In the genomic region with DNA sequence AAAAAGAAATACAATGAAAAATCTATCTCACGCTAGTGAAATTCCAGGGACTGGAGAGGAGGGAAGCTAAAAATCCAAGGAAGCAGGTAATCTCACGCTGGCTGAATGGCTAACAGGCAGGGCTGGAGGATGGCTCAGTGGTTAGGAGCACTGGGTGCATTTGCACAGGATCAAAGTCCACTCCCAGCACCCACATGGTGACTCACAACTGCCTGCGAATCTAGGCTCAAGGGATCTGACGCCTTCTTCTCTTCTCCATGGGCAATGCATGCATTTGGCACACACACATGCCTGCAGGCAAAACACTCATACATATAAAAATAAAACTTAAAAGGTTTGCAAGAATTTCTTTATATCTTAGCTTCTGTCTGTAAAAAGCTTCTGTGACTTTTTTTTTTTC, we compare ENCODE assay signal across 16 mouse cellular contexts. TPM values are rescaled to one million over a fixed set of nuclear protein-coding genes. Genes with fewer than 3 reads are reported as not detected.
"Had no signal": no experiment of that assay in that cellular context is flagged by ENCODE, and none has a peak within 500 bp of the region (broad histone marks: within the 10 kb centered on the region; RNA-seq: fewer than 3 reads in every experiment).

No protein-coding gene starts in this region.

- ATAC-seq: liver, embryonic 12.5 days had no signal

- DNase-seq: kidney, adult 8-10 months; kidney, postnatal 25 days; lung, embryonic 14.5 days; lung, postnatal 10 days; lung, postnatal 4 days; thymus, adult 2 months; thymus, postnatal 25 days had no signal

- H3K27ac ChIP-seq: limb, embryonic 15.5 days; liver, embryonic 12.5 days; midbrain, embryonic 12.5 days had no signal

- H3K4me3 ChIP-seq: limb, embryonic 15.5 days; liver, embryonic 12.5 days; midbrain, embryonic 12.5 days had no signal

RNA-seq across cellular contexts. Expression of a gene that starts 4.4 kb away (rescaled TPM):
- total RNA-seq: layer of hippocampus, postnatal 10 days; megakaryocyte, adult 5-6 weeks; midbrain, postnatal 0 days had no signal

RNA-seq across cellular contexts. Expression of a gene that starts 14.5 kb away (rescaled TPM):
- total RNA-seq: megakaryocyte, adult 5-6 weeks had no signal

RNA-seq across cellular contexts. Expression of a gene that starts 29.8 kb away (rescaled TPM):
- total RNA-seq: layer of hippocampus, adult 18-20 months; layer of hippocampus, postnatal 10 days; left cerebral cortex, adult 8-10 months; left cerebral cortex, postnatal 25 days; megakaryocyte, adult 5-6 weeks; midbrain, postnatal 0 days had no signal
